Mouse (Mus musculus) adrenal gland (tissue): ENCODE data around the gene Arid5a.

ENCODE experiments used
- intact Hi-C: fragments of 180-260 bp; cut with DNase I; formaldehyde crosslinking; loops from one replicate; pipeline ENCODE4 v1.15.1; 2025
- microRNA-seq, 2 experiments: library from miRNA; unstranded; fragments of <30 nt; microRNA quantifications; one replicate each; pipeline ENCODE4; 2019

Arid5a gene

GRCm38 (mm10) chr1:36323746-36324448 lies 16.4 kb downstream of the Arid5a start:
- intact Hi-C loops, result no loop called here

DNA sequence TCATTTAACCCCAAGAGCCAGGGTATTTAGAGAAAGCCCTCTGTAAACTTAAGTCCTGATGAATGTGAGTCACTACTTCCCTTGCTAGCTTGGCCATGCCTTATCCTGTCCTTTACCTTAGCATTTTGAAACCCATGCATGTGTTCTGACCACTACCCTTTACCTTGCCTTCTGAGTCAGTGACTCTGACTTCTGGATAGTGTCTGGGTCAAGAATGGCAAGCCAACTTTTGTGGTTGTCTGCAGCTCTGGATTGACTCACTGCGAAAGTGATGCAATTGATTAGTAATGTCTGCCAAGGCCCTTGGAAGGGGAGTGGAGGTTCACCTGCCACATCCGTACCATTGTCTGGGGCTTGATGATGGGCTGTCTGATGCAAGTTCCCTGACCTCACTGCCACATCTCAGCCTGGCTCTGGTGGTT lies 18.4 kb downstream of the Arid5a start:
- intact Hi-C loops, result loop anchor here (5.0 kb wide), 1 partner anchor 176 kb away; no protein-coding TSS in a partner anchor

DNA sequence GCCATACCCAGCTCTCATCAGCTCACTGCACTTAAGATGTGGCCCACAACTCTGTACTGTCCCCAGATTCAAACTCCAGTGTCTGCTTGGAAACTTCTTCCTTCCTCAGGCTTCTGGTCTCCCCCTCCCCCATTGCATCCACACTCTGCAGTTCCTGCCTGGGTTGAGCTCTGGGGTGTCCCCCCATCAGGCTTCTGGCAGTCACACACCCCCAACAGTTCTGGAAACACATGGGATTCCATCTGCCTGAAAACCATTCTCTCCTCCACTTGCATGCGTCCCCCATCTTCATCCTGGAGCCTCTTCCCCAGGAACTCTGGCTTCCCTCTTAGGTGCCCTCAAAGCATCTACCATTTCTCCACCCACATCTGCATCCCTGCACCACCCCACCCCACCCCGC lies 19.3 kb downstream of the Arid5a start:
- intact Hi-C loops, result loop anchor here (5.0 kb wide), 1 partner anchor 175 kb away; no protein-coding TSS in a partner anchor

DNA sequence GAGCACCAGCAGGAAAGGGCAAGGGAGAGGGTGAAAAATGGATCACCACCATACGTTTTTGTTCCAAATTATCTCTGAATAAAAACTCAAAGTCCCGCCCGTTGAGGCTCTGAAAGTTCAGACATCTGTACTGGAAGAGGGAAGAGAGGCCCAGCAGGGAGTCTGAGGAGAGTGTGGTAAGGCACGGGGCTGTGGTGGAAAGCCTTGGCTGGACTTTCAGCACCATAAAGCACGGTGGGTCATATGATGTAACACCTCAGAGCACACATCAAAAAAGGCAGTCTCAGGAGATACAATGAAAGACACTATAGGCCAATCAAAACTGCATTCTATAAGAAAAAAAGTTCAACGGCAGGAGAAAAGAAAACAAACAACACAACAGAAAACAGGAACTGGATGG lies 24.2 kb downstream of the Arid5a start:
- intact Hi-C loops, result no loop called here

DNA sequence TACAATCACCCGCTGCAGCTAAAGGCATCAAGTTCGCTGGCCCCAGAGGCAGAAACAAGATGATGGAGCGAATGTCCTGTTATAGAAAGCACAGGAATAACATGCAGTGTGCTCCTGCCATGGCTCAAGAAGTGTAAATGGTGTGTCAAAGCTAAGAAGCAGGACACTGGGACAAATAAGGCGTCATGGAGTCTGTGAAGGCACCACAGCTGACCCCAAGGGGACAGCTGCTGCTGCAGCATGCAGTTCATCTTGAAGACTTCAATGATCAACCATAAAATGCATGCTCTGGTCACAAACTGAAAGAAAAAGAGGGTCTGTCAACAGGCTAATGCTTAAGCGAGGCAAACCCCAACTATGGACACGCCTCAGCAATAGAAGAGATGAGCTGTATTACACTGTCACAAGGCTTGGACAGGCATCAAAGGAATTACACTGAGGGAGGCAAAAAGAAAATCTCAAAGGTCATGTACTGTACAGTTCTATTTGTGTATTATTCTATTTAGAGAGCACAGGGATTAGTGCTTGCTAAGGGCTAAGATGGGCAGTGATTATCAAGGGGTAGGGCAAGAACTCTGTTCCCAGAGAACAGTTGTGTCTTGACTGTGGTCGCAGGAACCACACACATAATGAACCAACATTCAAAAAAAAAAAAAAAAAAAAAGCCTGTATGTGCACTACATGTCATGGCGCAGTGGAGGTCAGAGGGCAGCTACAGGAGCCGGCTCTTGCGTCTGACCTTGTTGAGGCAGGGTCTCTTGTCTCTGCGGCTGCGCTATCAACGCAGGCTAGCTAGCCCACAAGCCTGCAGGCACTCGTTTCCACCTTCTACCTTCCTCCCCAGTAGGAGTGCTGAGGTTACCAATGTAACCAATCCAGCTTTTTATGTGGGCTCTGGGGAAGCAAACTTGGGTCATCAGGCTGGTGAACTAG lies 25.7 kb downstream of the Arid5a start:
- intact Hi-C loops, result no loop called here

- intact Hi-C loops, result no loop called here
Observed at GRCm38 (mm10) chr1:36342547-36342946, 35.0 kb downstream of the Arid5a start.

GRCm38 (mm10) chr1:36352351-36352750 lies 44.8 kb downstream of the Arid5a start:
- intact Hi-C loops, result no loop called here

- intact Hi-C loops, result no loop called here
Observed at GRCm38 (mm10) chr1:36356955-36357695, 49.6 kb downstream of the Arid5a start.

DNA sequence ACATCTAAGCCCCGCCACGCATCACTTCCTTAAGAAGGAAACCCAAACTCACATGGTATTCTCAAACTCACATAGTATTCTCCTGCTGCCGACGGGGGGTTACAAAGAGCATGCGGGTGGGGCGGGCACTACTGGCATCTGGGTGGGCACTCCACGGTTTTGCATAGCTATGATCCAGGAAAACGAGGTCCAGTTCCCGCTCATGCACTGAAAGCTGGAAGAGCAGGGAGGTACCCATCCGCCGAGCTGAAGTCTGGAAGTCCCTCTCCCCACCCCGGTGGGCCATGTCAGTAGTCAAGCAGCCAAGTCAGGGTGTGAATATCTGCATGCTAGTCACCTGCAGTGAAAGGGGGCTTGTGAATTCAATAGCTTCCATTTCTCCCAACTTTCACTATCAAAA lies 60.2 kb downstream of the Arid5a start:
- intact Hi-C loops, result loop anchor here (10.0 kb wide), 1 partner anchor 107 kb away; the partner anchor contains the start of gene Cnnm4

DNA sequence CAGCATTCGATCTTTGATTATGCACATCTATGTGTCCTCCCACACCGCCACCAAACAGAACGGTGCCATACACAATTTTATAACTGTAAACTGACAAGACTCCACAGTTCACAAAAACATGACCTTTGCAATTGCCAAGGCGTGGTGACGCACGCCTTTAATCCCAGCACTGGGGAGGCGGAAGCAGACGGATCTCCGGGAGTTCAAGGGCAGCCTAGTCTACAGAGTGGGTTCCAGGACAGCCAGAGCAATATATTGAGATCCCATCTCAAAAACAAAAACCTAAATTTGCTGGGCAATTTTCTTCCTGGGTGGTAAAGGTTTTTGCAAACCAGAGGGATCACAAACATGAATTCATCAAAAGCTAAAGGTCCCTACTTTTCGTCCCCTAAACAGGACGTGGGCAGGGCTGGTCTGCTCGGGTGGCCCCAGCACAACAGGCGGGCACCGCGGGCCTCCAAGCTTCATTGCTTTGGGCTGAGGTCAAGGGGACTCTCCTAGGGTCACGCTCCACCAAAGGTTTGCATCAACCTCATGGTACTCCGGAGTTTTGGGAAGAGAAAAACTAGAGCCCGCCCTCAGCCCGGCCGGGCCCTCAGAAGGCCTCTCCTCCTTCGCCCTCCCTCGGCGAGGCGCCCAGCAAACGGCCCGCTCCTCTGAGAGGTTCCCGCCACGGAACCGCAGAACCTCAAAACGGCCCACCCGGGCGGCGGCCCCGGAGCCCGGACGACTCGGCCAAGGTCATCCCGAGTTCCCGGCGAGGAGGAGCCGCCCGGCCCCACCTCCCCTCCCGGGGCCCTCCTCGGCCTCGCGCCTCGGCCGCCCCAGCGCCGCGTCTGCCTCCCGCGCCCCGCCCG lies 60.8 kb downstream of the Arid5a start:
- intact Hi-C loops, result loop anchor here (10.0 kb wide), 1 partner anchor 106 kb away; the partner anchor contains the start of gene Cnnm4

GRCm38 (mm10) chr1:36368969-36369645 lies 61.6 kb downstream of the Arid5a start, which contains the start of gene Kansl3:
Gene Kansl3, minus strand, starts transcription at chr1:36369181.
- intact Hi-C loops, result loop anchor here (10.0 kb wide), 1 partner anchor 106 kb away; the partner anchor contains the start of gene Cnnm4

- intact Hi-C loops, result no loop called here
Observed at GRCm38 (mm10) chr1:36370918-36371317, 63.4 kb downstream of the Arid5a start.

- intact Hi-C loops, result no loop called here
Observed at GRCm38 (mm10) chr1:36371934-36372845, 64.7 kb downstream of the Arid5a start, which contains the start of gene Fer1l5. Gene Fer1l5, plus strand, starts transcription at chr1:36372291.

Small RNA genes within 50 kb of the gene (microRNA-seq; reads per million reads assigned to microRNA genes)
- gene Mir6898, result 0.46 to 0.86 reads per million in 2 experiments
